In genomic region chr16:73647201-73647782, GRCm38 (mm10) we compare ENCODE assay signal across 8 mouse cellular contexts.
A peak's percentile ranks its signal among the peaks of the same experiment; 100 is the strongest.
DNase-seq lines count a peak whose midpoint lies in the region; ATAC-seq lines count a peak whose summit lies in the region.

No protein-coding gene starts in this region.

- peak; percentile 82 for ATAC-seq in forebrain, embryonic 16.5 days
- ATAC-seq in liver, embryonic 13.5 days (ENCODE audit: low read depth), result peak; percentile 31; the same call in 1 of the 2 replicates
- peak; percentile 53 for ATAC-seq in neural tube, embryonic 13.5 days (ENCODE audit: low read depth)

- peak; percentile 54 to 57 for DNase-seq in heart, postnatal 10 days
- DNase-seq in kidney, postnatal 25 days, result peak; percentile 27 to 50
- DNase-seq in liver, embryonic 13.5 days, result no peak
- DNase-seq in thymus, postnatal 25 days, result no peak
- DNase-seq in thymus, adult 18-20 months, result no peak

- H3K4me2 ChIP-seq in forebrain, embryonic 16.5 days (ENCODE audit: low read length), result peak overlapping the region; percentile 38
- 0 out of 2 replicates have a peak overlapping the region, but pooled peaks have one; percentile 12 for H3K4me2 ChIP-seq in liver, embryonic 13.5 days
- H3K4me2 ChIP-seq in neural tube, embryonic 13.5 days, result peak overlapping the region; percentile 44

- H3K9me3 ChIP-seq in forebrain, embryonic 16.5 days (ENCODE audit: control insufficient read depth, low read length), result no peaks in the 10 kb centered on the region
- no peaks in the 10 kb centered on the region for H3K9me3 ChIP-seq in liver, embryonic 13.5 days (replicated peaks)
- H3K9me3 ChIP-seq in neural tube, embryonic 13.5 days, result no peaks in the 10 kb centered on the region

- H3K4me3 ChIP-seq in brown adipose tissue, adult 24 weeks (ENCODE audit: insufficient read depth, low read depth, low read length), result peak overlapping the region; percentile 13
- 0 out of 2 replicates have a peak overlapping the region, but pooled peaks have one; percentile 6 for H3K4me3 ChIP-seq in forebrain, embryonic 16.5 days (replicated peaks; ENCODE audit: low read length)
- no peak overlapping the region for H3K4me3 ChIP-seq in liver, embryonic 13.5 days (replicated peaks)
- H3K4me3 ChIP-seq in neural tube, embryonic 13.5 days, result no peak overlapping the region

- H3K9ac ChIP-seq in forebrain, embryonic 16.5 days (replicated peaks; ENCODE audit: low read depth, low read length), result no peak overlapping the region
- H3K9ac ChIP-seq in liver, embryonic 13.5 days, result no peak overlapping the region
- 0 out of 2 replicates have a peak overlapping the region, but pooled peaks have one; percentile 38 for H3K9ac ChIP-seq in neural tube, embryonic 13.5 days

- intact Hi-C loops in heart, postnatal 10 days (cut with DNase I), result no loop called here

- H3K36me3 ChIP-seq in forebrain, embryonic 16.5 days (ENCODE audit: control insufficient read depth, insufficient read depth), result no peaks in the 10 kb centered on the region
- no peaks in the 10 kb centered on the region for H3K36me3 ChIP-seq in liver, embryonic 13.5 days
- no peaks in the 10 kb centered on the region for H3K36me3 ChIP-seq in neural tube, embryonic 13.5 days

- H3K27me3 ChIP-seq in forebrain, embryonic 16.5 days (replicated peaks; ENCODE audit: control insufficient read depth, insufficient read depth, low read length), result no peaks in the 10 kb centered on the region
- H3K27me3 ChIP-seq in liver, embryonic 13.5 days, result no peaks in the 10 kb centered on the region
- no peaks in the 10 kb centered on the region for H3K27me3 ChIP-seq in neural tube, embryonic 13.5 days

- 44% methylated on average over 19 of the region's 19 CpGs for WGBS in forebrain, embryonic 16.5 days
- 54% methylated on average over 19 of the region's 19 CpGs for WGBS in liver, embryonic 13.5 days (ENCODE audit: insufficient replicate concordance)
- 34% methylated on average over 19 of the region's 19 CpGs for WGBS in neural tube, embryonic 13.5 days

- H3K27ac ChIP-seq in brown adipose tissue, adult 24 weeks (replicated peaks; ENCODE audit: low read depth, low read length), result peak overlapping the region; percentile 24
- H3K27ac ChIP-seq in forebrain, embryonic 16.5 days (ENCODE audit: low read length), result peak overlapping the region; percentile 53
- H3K27ac ChIP-seq in liver, embryonic 13.5 days, result no peak overlapping the region
- H3K27ac ChIP-seq in neural tube, embryonic 13.5 days (replicated peaks), result no peak overlapping the region

- no peaks in the 10 kb centered on the region for H3K4me1 ChIP-seq in brown adipose tissue, adult 24 weeks (ENCODE audit: control insufficient read depth, insufficient read depth, insufficient read length, low read length)
- peaks cover 9% of the 10 kb centered on the region; the same call in 1 of the 2 replicates for H3K4me1 ChIP-seq in forebrain, embryonic 16.5 days (replicated peaks; ENCODE audit: control insufficient read depth, insufficient read depth, low read length)
- no peaks in the 10 kb centered on the region for H3K4me1 ChIP-seq in liver, embryonic 13.5 days (replicated peaks)
- H3K4me1 ChIP-seq in neural tube, embryonic 13.5 days (replicated peaks), result peaks cover 14% of the 10 kb centered on the region

Comparison
In these comparisons a context has a peak if more than half of its experiments do, and no peak if none do; other contexts are left out.
1. H3K27ac ChIP-seq: peak in brown adipose tissue, adult 24 weeks (single experiment) and forebrain, embryonic 16.5 days (single experiment); none in liver, embryonic 13.5 days (single experiment) and neural tube, embryonic 13.5 days (single experiment).
2. H3K4me3 ChIP-seq: peak in brown adipose tissue, adult 24 weeks (single experiment) and forebrain, embryonic 16.5 days (single experiment); none in liver, embryonic 13.5 days (single experiment) and neural tube, embryonic 13.5 days (single experiment).
3. ATAC-seq: peak in every context shown above with its lines; median percentile 82 in forebrain, embryonic 16.5 days; 53 in neural tube, embryonic 13.5 days; 31 in liver, embryonic 13.5 days.
4. DNase-seq: peak in heart, postnatal 10 days (2 of 2) and kidney, postnatal 25 days (2 of 2); none in liver, embryonic 13.5 days (single experiment), thymus, postnatal 25 days (single experiment) and thymus, adult 18-20 months (0 of 2).
5. Peak in every context shown above with its lines, with median percentiles within 50 percentile points of each other: H3K4me2 ChIP-seq.